Mouse (Mus musculus): ENCODE data around the gene Gtf3c1. TPM values are rescaled to one million over a fixed set of nuclear protein-coding genes. Genes with fewer than 3 reads are reported as not detected.
A peak's percentile ranks its signal among the peaks of the same experiment; 100 is the strongest.
"Not testable (repeated sequence)": the region's sequence is repeated elsewhere in the genome, so short reads cannot be mapped to it uniquely, and the experiment has no call there.

The Gtf3c1 gene
- polyA plus RNA-seq, 1 experiment from 2014 or later = 50.6 TPM

GRCm38 (mm10) chr7:125731679-125732078, 24.1 kb upstream of the Gtf3c1 start:
- Histone ChIP-seq H3K36me3 (no peaks in the 10 kb centered on the region), H3K4me2 (replicated peaks) (no peak overlapping the region), H3K4me3 (no peak overlapping the region), H3K27me3 (no peaks in the 10 kb centered on the region), H3K27ac (replicated peaks) (no peak overlapping the region), H3K9ac (replicated peaks) (no peak overlapping the region), H3K9me3 (no peaks in the 10 kb centered on the region), H3K4me1 (0 out of 2 replicates have a peak, but pooled peaks cover 2% of the 10 kb centered on the region)
- ATAC-seq (ENCODE audit: low FRiP score, low read depth) = no peak

GRCm38 (mm10) chr7:125723189-125723972, 15.8 kb upstream of the Gtf3c1 start:
- ATAC-seq (ENCODE audit: low FRiP score, low read depth) = no peak
- H3K4me3 ChIP-seq = no peak overlapping the region
- H3K9me3 ChIP-seq = no peaks in the 10 kb centered on the region
- H3K9ac ChIP-seq (replicated peaks) = no peak overlapping the region
- no peaks in the 10 kb centered on the region for H3K27me3 ChIP-seq
- WGBS = 61% methylated on average over 5 of the region's 5 CpGs
- H3K36me3 ChIP-seq = no peaks in the 10 kb centered on the region
- no peaks in the 10 kb centered on the region for H3K4me1 ChIP-seq
- no peak overlapping the region for H3K27ac ChIP-seq (replicated peaks)
- H3K4me2 ChIP-seq (replicated peaks) = no peak overlapping the region

GRCm38 (mm10) chr7:125722127-125722526, 14.5 kb upstream of the Gtf3c1 start:
- Histone ChIP-seq H3K27ac (replicated peaks) (no peak overlapping the region), H3K4me1 (no peaks in the 10 kb centered on the region), H3K9ac (replicated peaks) (no peak overlapping the region), H3K9me3 (no peaks in the 10 kb centered on the region), H3K36me3 (no peaks in the 10 kb centered on the region), H3K4me3 (no peak overlapping the region), H3K27me3 (no peaks in the 10 kb centered on the region), H3K4me2 (replicated peaks) (no peak overlapping the region)
- no peak for ATAC-seq (ENCODE audit: low FRiP score, low read depth)

- no peak overlapping the region for H3K9ac ChIP-seq (replicated peaks)
- H3K4me2 ChIP-seq (replicated peaks) = no peak overlapping the region
- H3K27me3 ChIP-seq = no peaks in the 10 kb centered on the region
- ATAC-seq (ENCODE audit: low FRiP score, low read depth) = no peak
- 86% methylated on average over 4 of the region's 4 CpGs for WGBS
- no peak overlapping the region for H3K4me3 ChIP-seq
- H3K36me3 ChIP-seq = no peaks in the 10 kb centered on the region
- no peaks in the 10 kb centered on the region for H3K4me1 ChIP-seq
- no peaks in the 10 kb centered on the region for H3K9me3 ChIP-seq
- no peak overlapping the region for H3K27ac ChIP-seq (replicated peaks)
Measured at GRCm38 (mm10) chr7:125721033-125721432, 13.5 kb upstream of the Gtf3c1 start.

GRCm38 (mm10) chr7:125720370-125720769, 12.8 kb upstream of the Gtf3c1 start:
- whole genome bisulfite sequencing = 88% methylated on average over 5 of the region's 5 CpGs
- H3K4me2 ChIP-seq (replicated peaks) = no peak overlapping the region
- no peak overlapping the region for H3K9ac ChIP-seq (replicated peaks)
- H3K4me1 ChIP-seq = no peaks in the 10 kb centered on the region
- H3K27me3 ChIP-seq = no peaks in the 10 kb centered on the region
- no peaks in the 10 kb centered on the region for H3K9me3 ChIP-seq
- no peak for ATAC-seq (ENCODE audit: low FRiP score, low read depth)
- no peaks in the 10 kb centered on the region for H3K36me3 ChIP-seq
- no peak overlapping the region for H3K27ac ChIP-seq (replicated peaks)
- no peak overlapping the region for H3K4me3 ChIP-seq

GRCm38 (mm10) chr7:125717612-125718011, 10.0 kb upstream of the Gtf3c1 start:
- no peak overlapping the region for H3K9ac ChIP-seq (replicated peaks)
- ATAC-seq (ENCODE audit: low FRiP score, low read depth) = no peak
- no peaks in the 10 kb centered on the region for H3K9me3 ChIP-seq
- no peak overlapping the region for H3K27ac ChIP-seq (replicated peaks)
- H3K4me2 ChIP-seq (replicated peaks) = no peak overlapping the region
- H3K36me3 ChIP-seq = no peaks in the 10 kb centered on the region
- H3K4me3 ChIP-seq = no peak overlapping the region
- H3K4me1 ChIP-seq = no peaks in the 10 kb centered on the region
- H3K27me3 ChIP-seq = no peaks in the 10 kb centered on the region

DNA sequence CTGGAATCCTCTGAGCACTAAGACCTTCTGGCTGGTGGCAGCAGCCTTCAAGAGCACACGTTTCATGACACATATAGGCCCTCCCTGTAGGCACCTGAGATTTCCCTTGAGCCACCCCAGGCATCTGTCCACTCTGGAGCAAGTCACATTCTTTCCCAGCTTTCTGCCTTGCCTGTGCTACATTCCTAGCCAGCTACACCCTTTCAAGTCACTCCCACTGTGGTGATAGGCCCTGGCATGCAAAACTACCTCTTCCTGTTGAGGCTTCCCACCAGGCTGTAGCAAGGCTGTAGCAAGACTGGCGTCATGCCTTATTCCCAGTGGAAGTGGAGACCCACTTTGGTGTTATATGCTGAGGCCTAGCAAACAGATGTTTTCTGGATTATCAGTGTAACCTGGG, 9.1 kb upstream of the Gtf3c1 start:
- ATAC-seq (ENCODE audit: low FRiP score, low read depth) = no peak
- Histone ChIP-seq H3K4me3 (no peak overlapping the region), H3K9me3 (no peaks in the 10 kb centered on the region), H3K4me1 (no peaks in the 10 kb centered on the region), H3K27ac (replicated peaks) (no peak overlapping the region), H3K4me2 (replicated peaks) (no peak overlapping the region), H3K9ac (replicated peaks) (no peak overlapping the region), H3K27me3 (no peaks in the 10 kb centered on the region), H3K36me3 (no peaks in the 10 kb centered on the region)
- 65% methylated on average over 2 of the region's 2 CpGs for WGBS

GRCm38 (mm10) chr7:125714803-125715202, 7.2 kb upstream of the Gtf3c1 start:
- Histone ChIP-seq H3K4me1 (no peaks in the 10 kb centered on the region), H3K36me3 (peaks cover 3% of the 10 kb centered on the region; the same call in 1 of the 2 replicates), H3K9me3 (no peaks in the 10 kb centered on the region), H3K4me2 (replicated peaks) (no peak overlapping the region), H3K4me3 (no peak overlapping the region), H3K27ac (replicated peaks) (no peak overlapping the region), H3K27me3 (no peaks in the 10 kb centered on the region), H3K9ac (replicated peaks) (no peak overlapping the region)
- no peak for ATAC-seq (ENCODE audit: low FRiP score, low read depth)
- WGBS = 96% methylated on average over 3 of the region's 3 CpGs

DNA sequence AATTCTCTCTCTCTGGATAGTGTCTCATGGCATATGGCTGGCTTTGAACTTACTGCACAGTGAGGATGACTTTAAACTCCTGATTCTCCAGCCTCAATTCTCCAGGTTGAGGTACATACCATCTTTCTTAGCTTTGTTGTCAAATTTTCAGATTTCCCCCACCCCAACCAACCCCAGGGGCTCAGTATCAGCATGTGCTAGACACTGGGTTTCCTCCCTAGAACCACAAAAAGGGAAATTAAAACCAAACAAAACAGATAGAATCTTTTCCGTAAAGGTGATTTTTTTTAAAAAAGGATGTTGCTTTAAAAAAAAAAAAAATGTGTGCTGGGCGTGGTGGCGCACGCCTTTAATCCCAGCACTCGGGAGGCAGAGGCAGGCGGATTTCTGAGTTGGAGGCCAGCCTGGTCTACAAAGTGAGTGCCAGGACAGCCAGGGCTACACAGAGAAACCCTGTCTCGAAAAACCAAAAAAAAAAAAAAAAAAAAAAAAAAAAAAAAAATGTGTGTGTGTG, 6.0 kb upstream of the Gtf3c1 start:
- not testable (repeated sequence) for ATAC-seq (ENCODE audit: low FRiP score, low read depth); H3K4me2 ChIP-seq (replicated peaks); H3K4me3 ChIP-seq; H3K27ac ChIP-seq (replicated peaks); H3K27me3 ChIP-seq; H3K4me1 ChIP-seq; H3K36me3 ChIP-seq; H3K9ac ChIP-seq (replicated peaks); H3K9me3 ChIP-seq
- 95% methylated on average over 6 of the region's 7 CpGs for WGBS

GRCm38 (mm10) chr7:125708100-125708499, 520 bp upstream of the Gtf3c1 start:
- Histone ChIP-seq H3K4me1 (peaks cover 28% of the 10 kb centered on the region), H3K4me3 (peak overlapping the region; percentile 75), H3K9me3 (no peaks in the 10 kb centered on the region), H3K36me3 (peaks cover 17% of the 10 kb centered on the region), H3K4me2 (replicated peaks) (peak overlapping the region; percentile 77), H3K27me3 (no peaks in the 10 kb centered on the region), H3K9ac (replicated peaks) (peak overlapping the region; percentile 88), H3K27ac (replicated peaks) (peak overlapping the region; percentile 27; the same call in 1 of the 2 replicates)
- ATAC-seq (ENCODE audit: low FRiP score, low read depth) = no peak
- under 1% methylated on average over 15 of the region's 15 CpGs for WGBS

GRCm38 (mm10) chr7:125707186-125707585, 394 bp downstream of the Gtf3c1 start:
- ATAC-seq (ENCODE audit: low FRiP score, low read depth) = peak; percentile 85
- Histone ChIP-seq H3K36me3 (peaks cover 27% of the 10 kb centered on the region), H3K27ac (replicated peaks) (peak overlapping the region; percentile 89), H3K9ac (replicated peaks) (peak overlapping the region; percentile 93), H3K4me2 (replicated peaks) (peak overlapping the region; percentile 73), H3K27me3 (no peaks in the 10 kb centered on the region), H3K4me3 (peak overlapping the region; percentile 75), H3K9me3 (no peaks in the 10 kb centered on the region), H3K4me1 (peaks cover 28% of the 10 kb centered on the region)
- 1% methylated on average over 24 of the region's 24 CpGs for WGBS

DNA sequence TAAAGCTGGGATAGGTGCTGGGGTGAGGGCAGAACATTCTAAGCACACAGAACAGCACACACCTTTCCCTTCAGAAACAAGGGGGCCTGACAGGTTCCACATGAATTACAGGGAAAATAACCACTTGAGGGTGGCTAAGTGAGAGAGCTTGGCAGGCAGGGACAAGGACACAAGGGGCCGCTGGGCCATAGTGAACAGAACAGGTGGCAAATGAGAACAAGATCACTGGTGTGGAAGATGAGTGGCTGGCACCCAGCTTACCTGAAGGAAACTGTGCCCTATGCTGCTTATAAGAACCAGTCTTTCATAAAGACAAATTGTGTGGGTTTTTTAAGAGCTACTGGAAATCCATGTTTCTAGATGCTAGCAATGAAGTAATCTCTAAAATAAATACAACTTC, 4.8 kb downstream of the Gtf3c1 start:
- Histone ChIP-seq H3K4me1 (peaks cover 21% of the 10 kb centered on the region), H3K4me2 (replicated peaks) (no peak overlapping the region), H3K4me3 (no peak overlapping the region), H3K9ac (replicated peaks) (no peak overlapping the region), H3K36me3 (peaks cover 66% of the 10 kb centered on the region), H3K9me3 (peaks cover 14% of the 10 kb centered on the region), H3K27ac (replicated peaks) (no peak overlapping the region), H3K27me3 (no peaks in the 10 kb centered on the region)
- WGBS = 89% methylated on average over 1 of the region's 1 CpGs
- ATAC-seq (ENCODE audit: low FRiP score, low read depth) = no peak

DNA sequence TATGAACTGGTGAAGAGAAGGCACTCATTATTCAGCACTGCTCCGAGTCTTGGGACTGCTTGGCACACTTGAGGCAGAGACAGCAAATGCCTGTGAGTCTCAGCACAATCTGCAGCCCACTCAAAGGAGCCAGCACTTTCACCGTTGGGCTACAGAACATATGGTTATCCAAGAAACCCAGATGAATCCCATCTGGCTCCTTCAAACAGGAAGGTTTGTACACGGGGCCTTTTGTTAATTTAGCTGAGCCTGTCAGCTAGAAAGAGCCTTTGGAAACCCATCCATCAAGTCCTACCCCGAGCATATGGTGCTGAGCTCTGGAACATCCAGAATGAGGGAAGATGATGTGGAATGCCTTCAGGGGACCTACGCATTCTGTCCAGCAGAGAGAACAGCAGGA, 13.5 kb downstream of the Gtf3c1 start:
- WGBS = 88% methylated on average over 5 of the region's 5 CpGs
- no peak for ATAC-seq (ENCODE audit: low FRiP score, low read depth)
- Histone ChIP-seq H3K36me3 (peaks cover 99% of the 10 kb centered on the region), H3K4me1 (no peaks in the 10 kb centered on the region), H3K27me3 (no peaks in the 10 kb centered on the region), H3K4me3 (no peak overlapping the region), H3K27ac (replicated peaks) (no peak overlapping the region), H3K9ac (replicated peaks) (no peak overlapping the region), H3K9me3 (peaks cover 9% of the 10 kb centered on the region), H3K4me2 (replicated peaks) (no peak overlapping the region)
